Mouse (Mus musculus) B cell, adult 2 months (primary cell): ENCODE results near the gene Tgm3.

Experiments
- DNase-seq, 2 experiments: peaks; one replicate each; pipeline ENCODE4 v3.0.0; 2022

Gene Tgm3

GRCm38 (mm10) chr2:130012026-130012425 is at the start of gene Tgm3:
Gene Tgm3 (plus strand): TSS chr2:130012349.
- no peak for DNase-seq

DNA sequence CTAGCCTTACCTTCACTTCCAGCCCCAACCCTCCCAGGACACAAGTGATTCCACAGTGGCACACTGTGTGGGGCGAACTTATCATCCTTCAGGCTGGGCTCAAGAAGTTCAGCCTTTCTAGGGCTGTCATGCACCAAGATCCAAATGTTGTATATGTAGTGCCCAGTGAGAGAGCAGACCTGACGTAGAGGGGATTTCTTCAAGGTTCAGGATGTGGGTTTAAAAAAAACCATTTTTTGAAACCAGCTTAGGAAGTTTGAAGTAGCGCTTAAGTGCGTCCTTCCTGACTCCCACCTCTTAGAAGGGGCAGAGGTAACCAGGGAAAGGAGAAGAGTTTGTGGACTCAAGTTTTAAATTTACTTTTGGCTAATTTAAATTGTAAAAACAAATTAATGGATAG is 31.5 kb upstream of the Tgm3 start:
- DNase-seq, result no peak

DNA sequence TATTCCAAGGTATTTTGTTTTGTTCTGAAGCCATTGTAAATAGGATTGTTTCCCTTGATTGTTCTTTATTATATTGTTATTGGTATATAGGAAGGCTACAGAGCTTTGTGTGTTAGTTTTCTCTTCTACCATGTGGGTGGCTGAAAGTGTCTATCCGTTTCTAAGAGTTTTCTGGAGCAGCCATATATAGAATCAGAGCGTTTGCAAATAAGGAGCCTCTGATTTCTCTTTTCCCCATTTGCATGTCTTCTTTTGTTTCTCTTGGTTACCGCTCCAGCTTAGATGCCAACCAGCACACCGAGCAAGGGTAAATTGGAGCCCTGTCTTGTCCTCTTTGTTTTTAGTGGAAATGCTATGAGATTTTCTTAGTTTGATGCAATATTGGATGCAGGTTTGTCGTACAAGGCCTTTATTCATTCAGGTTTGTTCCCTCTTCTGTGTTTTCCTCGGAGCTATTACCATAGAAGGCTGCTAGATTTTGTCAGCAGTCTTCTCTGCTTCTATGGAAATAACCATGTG is 24.6 kb upstream of the Tgm3 start:
- no peak for DNase-seq

- DNase-seq, result no peak
Observed at GRCm38 (mm10) chr2:129989646-129990045, 22.5 kb upstream of the Tgm3 start.

- DNase-seq, result no peak
Observed at GRCm38 (mm10) chr2:129994468-129994867, 17.7 kb upstream of the Tgm3 start.

DNA sequence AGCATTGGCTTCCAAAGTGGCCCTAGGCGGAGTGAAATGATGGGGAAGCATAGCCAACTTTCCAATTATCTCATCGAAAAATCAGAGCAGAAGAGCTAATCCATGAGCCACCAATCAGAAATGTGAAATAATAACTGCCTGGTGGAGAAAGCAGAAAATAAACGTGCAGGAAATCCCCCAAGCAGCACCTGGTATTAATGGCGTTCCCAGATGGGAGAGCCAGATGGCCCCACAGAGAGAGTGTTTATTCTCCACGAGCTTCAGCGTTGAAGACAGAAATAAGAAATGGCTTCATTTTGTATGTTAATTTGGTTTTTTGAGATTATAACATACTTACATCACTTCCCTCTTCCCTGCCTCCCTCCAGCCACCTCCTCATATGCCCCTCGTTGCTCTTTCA is 13.7 kb upstream of the Tgm3 start:
- DNase-seq, result no peak

DNA sequence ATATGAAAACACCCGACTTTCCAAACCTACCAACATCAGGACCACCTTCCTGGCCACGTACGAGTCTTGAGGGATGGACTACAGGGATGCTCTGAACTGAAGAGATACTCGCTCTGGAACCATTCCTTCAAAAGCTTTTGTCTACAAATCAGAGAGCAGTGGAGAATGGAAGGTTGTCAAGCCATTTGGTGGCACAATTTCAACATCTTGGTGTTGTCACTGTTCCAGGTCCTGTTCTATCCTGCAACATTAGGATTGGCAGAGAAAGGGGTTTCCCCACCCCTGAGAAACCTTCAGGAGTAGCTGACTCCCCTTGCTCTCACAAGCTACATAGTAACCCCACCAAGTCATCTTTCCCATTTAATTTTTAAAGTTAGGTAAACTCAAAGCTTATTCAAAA is 12.9 kb upstream of the Tgm3 start:
- no peak for DNase-seq

- DNase-seq, result no peak
Observed at GRCm38 (mm10) chr2:130000601-130001000, 11.5 kb upstream of the Tgm3 start.

DNA sequence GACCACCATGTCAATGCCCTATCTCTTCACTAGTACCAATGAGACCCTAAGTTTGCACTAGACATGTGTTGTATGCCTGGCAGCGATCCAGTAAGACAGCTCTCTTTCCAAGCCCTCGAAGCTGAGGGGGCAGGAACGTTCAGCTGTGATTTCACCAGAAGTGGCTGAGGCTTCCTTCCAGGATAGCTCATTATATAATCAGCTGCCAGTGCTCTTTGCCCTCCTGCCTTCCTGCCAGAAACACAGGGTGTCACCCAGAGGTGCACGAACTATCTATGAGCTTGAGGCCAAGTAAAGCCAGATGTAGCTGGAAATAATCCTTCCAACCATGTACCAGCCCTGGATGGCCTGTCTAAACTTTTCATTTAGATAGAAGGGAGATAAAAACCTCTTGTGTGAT is 8.1 kb upstream of the Tgm3 start:
- DNase-seq, result no peak

DNA sequence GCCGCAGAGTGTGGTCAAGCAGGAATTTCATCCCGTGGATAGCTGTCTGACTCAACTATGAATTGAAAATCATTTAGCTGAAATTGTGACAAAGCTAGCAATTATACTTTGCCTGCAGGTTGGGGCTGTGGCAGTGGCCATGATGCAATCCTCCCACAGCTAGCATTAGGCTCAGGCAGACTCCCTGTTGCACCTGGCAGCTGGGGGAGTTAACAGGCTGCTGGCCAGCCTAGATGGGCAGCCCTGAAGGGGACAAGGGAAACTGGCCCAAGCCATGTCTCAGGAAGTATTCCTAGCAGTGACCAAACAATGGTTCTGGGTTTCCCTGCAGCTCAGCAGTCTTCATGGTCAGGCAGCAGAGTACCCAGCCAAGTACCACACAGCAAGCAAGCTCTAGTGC is 2.8 kb upstream of the Tgm3 start:
- no peak for DNase-seq

- no peak for DNase-seq
Observed at GRCm38 (mm10) chr2:130013646-130014045, 1.5 kb downstream of the Tgm3 start.

DNA sequence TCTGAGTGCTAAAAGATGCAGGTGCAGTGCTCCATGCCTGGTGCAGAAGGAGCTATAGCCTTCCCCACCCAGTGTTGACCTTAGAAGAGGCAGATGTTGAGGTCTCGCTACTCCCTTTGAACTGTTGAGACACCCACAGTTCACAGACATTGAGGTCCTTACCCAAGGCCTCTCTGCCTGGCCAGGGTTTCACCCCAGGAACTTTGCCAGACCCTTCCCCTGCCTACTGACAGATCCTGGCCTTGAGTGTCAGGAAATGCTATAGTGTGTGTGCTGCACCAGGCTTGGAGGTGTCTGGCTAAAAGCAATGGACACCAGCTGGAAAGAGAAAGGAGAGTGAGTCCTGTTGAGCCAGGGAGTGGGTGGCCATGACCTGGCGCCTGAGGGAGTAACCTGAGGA is 3.0 kb downstream of the Tgm3 start:
- no peak for DNase-seq

GRCm38 (mm10) chr2:130018084-130018483 is 5.9 kb downstream of the Tgm3 start:
- no peak for DNase-seq

GRCm38 (mm10) chr2:130027890-130028289 is 15.7 kb downstream of the Tgm3 start:
- DNase-seq, result no peak

- no peak for DNase-seq
Observed at GRCm38 (mm10) chr2:130029826-130030225, 17.7 kb downstream of the Tgm3 start.

DNA sequence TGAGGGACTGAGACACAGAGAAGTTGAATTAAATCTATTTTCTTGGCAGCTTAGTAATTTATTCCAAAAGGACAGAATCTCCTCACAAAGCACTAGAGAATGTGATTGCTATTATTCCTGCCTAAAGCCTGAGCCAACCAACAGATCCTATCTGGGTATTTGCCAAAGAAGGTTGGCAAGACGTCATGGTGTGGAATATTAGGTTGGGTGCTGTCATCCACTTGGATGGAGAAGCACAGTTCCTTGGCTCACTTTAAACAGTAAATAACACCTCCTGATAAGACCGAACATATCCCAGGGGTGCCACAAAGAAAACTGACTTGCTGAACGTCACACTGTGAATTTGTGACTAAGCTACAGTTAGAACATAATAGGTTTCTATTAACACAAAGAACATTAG is 20.5 kb downstream of the Tgm3 start:
- DNase-seq, result no peak

DNA sequence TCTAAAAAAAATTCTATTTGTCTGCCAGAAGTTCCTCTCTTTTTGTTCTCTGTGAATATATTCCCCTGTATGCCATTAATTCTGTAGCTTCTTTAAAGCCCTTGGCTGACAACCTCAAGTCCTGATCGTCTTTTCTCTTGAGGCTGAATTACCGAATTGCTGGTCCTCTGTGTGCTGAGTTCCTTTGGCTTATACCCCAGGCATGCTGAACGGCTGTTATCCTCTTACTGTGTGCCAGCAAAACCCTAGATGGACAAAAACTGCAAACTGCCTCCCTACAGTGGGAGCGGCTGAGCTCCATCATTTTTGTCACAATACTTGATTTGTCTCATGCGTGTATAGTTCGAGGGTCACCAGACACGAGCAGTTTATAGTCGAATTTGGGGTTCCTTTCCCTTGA is 24.7 kb downstream of the Tgm3 start:
- no peak for DNase-seq

- no peak for DNase-seq
Observed at GRCm38 (mm10) chr2:130038971-130039370, 26.8 kb downstream of the Tgm3 start.

- DNase-seq, result no peak
Observed at GRCm38 (mm10) chr2:130040190-130040886, 28.2 kb downstream of the Tgm3 start.

- no peak for DNase-seq
Observed at GRCm38 (mm10) chr2:130043835-130044234, 31.7 kb downstream of the Tgm3 start.

- DNase-seq, result no peak
Observed at GRCm38 (mm10) chr2:130047923-130048440, 35.8 kb downstream of the Tgm3 start.

- DNase-seq, result no peak
Observed at GRCm38 (mm10) chr2:130048792-130049191, 36.6 kb downstream of the Tgm3 start.

DNA sequence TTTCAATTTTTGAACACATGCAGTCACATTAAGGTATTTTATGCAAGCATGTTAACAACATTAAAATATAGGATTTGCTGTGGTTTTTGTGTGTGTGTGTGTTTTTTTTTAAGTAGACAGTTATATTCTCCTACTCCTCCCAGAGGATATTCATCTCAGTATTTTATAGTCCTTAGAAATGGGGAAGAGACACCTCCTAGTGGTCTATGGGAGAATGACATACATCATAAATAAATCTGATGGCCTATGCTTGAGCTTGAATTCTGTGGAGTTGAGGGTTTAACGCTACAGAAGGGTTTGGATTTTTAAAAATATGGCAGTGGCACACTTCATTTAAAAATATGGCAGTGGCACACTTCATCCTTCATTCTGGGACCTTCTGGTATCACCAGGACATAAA is 46.0 kb downstream of the Tgm3 start:
- no peak for DNase-seq

- DNase-seq, result no peak
Observed at GRCm38 (mm10) chr2:130068228-130068627, 56.1 kb downstream of the Tgm3 start.

GRCm38 (mm10) chr2:130070396-130070795 is 58.2 kb downstream of the Tgm3 start:
- DNase-seq, result no peak
